Mouse (Mus musculus): ENCODE data around the gene Kctd8.

Kctd8 gene

DNA sequence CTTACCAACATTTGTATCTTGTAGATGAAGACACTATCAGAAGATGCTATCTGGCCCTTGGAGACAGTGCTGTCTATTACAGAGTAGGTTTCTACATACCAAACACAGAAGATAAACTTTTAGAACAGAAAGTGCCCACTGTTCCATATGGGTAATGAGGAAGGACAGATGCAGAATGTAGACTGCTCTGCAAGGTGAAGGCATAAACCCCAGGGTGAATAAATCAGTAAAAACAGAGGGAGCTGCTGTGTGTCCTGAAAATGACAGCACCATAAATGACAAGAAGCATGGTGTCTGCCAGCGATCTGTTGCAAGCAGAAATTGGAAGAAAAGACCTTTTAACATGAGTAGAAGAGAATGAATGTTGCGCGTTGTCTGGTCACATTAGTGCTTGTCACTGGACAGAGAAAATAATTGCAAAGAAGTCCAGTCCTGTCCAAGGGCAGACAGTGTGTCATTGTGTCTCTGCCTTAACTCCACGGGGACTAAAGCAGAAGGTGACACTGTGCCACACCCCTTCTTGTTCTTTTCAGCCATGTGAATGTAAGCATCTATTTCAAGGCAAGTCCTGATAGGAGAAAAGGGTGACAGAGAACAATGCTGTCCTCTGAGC lies 181.5 kb downstream of the Kctd8 start:
- DNase-seq (ENCODE audit: low read depth, low spot score) = no peak

DNA sequence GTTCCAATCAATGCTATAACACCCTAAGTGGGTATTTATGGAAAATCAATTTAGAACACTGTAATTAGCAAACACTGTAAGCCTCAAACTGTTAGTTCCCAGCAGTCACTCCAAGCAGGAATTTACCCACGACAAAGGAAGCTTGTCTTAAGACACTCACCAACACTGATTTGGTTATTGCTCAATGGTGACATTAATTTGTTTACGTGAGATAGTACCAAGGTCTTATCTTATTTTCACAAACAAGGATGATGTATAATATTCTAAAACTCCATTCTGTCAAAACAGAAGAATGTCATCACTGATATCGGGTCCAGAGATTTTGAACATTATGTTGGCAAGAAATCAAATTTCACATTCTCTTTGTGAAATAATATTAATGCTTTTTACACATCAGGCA lies 185.0 kb downstream of the Kctd8 start:
- no peak for DNase-seq (ENCODE audit: low read depth, low spot score)

DNA sequence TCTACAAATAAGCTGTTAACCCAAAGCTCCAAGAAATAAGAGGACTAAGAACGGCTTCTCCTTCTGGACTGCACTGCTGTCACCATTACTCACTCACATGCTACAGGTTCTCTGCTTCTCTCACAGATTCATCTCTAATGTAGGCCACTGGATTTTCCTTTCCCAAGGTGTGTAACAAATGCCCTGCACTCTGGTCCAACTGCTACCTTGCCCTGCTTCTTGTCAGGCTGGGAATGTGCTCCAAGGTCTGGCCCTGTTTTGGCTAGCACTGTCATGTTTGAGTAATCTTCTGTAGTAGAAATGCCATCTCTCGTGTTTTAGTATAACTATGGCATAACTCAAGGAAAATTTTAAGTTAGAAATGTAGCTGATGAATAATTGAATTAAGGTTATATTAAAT lies 195.7 kb downstream of the Kctd8 start:
- no peak for DNase-seq (ENCODE audit: low read depth, low spot score)

DNA sequence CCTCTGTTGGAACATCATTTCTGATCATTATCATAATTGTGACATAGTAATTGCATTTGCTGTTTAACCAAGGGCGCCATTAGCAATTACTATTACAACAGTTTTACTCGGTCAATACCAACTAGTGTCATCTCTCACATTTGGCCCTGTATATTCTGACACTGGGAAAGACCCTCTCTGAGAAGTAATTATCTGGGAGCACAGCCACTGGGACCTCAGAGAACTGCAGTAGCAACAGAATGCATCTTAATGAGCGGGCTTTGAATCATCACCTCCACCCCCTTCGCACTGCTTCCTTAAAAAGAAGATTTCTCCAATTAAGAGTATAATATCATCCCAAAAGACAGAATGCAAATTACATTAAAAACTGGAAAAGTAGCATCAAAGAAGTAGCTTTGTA lies 200.4 kb downstream of the Kctd8 start:
- no peak for DNase-seq (ENCODE audit: low read depth, low spot score)

DNA sequence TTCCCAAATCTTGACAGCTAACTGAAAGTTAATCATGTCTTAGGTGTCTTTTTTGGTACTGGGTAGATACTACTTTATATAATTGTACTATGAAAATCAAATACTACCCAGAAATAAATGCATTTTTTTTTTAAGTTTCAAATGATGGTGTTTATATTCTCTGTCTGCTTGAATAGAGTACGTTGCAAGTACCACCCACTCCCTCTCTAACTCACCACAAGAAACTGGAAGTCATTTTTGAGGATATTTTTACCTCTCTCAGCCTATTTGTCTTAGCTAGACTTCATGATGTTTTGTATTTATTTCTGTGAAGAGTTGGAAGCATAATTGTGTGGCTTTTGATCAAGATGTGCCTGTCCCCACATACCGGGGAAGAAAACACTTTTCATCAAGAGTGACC lies 232.8 kb downstream of the Kctd8 start:
- no peak for DNase-seq (ENCODE audit: low read depth, low spot score)

DNA sequence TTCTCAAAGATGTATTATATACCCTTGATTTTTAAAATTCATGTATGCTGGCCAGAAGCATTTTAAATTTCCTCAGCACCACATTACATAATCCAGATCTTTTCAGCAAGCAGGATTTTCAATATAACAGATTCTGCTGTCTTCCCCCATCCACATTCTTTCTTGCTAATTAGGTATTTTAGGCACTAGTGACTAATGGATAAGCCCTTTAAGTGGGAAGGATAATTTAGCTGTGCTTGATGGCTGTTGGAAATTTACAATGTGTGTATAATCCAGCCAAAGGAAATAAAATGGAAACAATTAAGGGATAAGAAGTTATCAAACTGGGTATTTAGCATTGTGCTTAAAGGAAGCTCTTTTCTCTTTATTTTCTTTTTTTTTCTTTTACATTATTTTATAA lies 252.6 kb downstream of the Kctd8 start:
- no peak for DNase-seq (ENCODE audit: low read depth, low spot score)

Measured in ES-CJ7 (cell line).